Mouse (Mus musculus): Measurements from ENCODE around the gene Olfr980.
"Not testable (repeated sequence)": the region's sequence is repeated elsewhere in the genome, so short reads cannot be mapped to it uniquely, and the experiment has no call there.

Olfr980 gene

DNA sequence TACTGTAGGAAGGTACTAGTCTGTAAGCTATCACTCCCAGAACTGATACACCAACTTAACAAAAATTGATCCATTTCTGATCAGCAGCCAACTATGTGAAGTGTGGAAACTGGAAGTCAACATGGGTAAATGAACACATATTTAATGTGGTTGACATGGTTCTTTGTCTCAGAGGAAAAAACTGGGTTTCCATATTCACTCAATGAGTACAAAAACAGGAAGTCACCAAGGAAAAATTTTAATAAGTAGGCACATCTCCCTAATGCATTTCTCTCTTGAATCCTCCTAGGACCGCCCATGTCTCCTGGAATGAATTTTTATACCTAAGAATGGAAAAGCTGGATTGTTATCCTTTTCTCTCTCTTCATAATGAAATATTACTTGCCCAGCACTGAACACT lies at the start of gene Olfr980:
TSS of gene Olfr980 (minus strand) at position 101 of the 400 bp plus-strand sequence.
- DNase-seq (ENCODE audit: low spot score), result no peak

DNA sequence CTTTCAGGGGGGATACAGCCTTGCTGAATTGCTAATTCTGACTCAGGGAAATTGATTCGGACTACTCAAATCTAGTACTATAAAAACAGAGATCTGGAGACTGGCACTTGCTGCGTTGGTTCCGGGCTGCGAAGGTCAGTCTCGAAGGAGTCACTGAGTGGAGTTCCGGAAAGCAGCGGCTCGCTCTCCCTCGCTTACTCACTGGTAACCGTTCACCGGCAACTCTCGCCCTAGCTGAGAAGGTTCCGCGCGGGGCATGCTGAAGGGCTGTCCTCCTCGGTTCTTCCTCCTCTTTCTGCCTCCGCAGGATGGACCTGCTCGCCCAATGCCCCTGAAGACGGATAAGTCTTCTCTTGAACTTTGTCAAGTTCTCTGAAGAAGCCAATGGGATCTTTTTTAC lies 40.8 kb upstream of the Olfr980 start:
- DNase-seq (ENCODE audit: low spot score), result no peak

DNA sequence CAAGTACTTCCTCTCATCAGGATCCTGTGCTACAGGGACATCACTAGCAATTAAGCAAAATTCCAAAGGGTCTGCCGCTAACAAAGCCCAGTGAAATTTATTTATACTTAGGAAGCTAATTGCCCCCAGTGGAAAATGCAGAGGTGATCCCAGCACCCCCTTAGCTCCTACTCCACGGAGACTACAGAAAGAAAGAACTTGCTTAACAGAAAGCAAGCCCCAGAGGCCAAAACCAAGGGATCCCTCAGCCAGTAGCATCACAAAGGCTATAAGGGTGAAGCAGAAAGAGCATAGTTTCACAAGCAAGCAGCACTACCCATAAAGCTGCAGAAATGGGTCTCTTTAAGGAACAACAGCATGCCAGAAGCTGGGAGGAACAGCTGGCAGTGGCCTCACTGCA lies 11.8 kb upstream of the Olfr980 start, which contains the start of gene Olfr981:
TSS of gene Olfr981 (plus strand) at position 301 of the 400 bp plus-strand sequence.
- DNase-seq (ENCODE audit: low spot score), result no peak

DNA sequence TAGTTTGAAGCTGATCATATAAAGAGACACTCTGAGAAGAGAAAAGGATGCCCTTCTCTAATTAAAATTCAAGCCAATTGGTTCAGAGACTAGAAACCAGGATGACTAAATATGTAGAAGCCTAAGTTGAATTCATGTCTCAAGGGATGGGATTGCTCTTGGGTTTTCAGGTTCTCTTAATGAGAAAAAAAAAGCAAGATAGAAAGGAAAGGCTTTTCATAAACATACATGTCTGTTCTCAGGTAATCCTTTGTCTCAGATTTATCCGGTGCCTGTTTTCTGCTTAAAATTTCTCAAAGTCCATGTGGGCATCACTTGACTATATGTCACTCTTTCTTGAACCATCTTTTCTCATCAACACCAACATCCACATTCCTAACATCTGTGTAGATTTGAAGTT lies 6.0 kb downstream of the Olfr980 start, which contains the start of gene Olfr979:
TSS of gene Olfr979 (minus strand) at position 101 of the 400 bp plus-strand sequence.
- DNase-seq (ENCODE audit: low spot score), result no peak

DNA sequence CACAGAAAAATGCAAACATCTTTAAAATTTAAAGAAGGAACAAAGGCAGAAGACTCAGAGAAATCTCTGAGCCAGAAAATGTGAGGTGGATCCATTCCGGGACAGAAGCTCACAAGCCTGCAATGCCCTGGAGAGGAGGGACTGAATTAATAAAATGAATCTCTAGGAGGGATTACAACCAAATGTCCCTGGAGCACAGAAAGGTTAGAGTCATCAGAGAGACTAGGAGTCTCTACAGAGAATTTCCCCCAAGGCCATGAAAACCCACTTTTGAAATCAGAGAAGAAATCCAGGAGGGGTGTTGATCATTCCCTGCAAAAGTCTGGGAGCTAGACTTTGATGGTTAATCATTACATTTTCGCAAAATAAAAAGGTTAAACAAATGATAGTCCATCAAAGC lies 17.6 kb downstream of the Olfr980 start, which contains the start of gene Olfr978:
TSS of gene Olfr978 (plus strand) at position 301 of the 400 bp plus-strand sequence.
- no peak for DNase-seq (ENCODE audit: low spot score)

DNA sequence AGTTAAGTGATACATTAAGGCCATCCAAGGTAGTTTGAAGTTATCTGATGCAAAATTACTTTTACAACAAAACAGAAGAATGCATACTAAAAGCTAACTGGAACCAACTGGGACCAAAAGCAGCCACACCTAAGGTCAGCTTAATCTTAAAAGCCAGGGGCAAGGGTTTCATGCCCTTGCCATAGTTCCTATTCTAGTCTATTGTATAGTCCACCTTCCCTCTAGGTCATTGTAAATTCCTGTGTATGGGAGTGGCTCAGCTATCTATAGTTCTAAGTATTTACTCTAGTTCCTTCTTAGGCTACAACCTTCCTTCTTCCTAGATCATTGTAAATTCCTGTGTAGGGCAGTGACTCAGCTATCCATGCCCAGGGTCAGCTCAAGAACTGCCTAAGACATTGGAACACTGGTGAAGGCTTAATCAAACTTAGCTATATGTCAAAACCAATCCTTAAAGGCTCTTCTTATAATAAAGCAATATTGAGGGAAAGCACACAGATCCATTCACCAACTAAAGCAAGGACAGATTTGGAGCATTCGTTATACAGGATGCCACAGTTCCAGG lies 32.7 kb downstream of the Olfr980 start:
- not testable (repeated sequence) for DNase-seq (ENCODE audit: low spot score)

DNA sequence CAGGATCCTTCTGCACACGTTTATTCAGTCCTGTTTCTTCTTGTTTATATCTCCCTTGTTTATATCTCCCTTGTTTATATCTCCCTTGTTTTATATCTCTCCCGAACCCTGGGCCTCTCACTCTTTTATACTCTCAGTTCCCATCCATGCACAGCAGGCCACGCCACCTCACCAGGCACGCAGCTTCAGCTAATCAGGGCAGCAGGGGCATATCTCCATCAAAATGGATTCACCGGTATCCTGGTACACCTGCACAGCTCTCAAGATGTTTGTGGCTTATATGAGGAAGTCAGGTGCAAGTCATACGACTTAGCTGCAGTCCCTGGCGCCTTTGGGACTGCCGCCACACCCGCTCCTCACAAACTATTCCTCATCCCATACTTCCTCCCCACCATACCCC lies 48.3 kb downstream of the Olfr980 start, which contains the start of gene Olfr976:
TSS of gene Olfr976 (minus strand) at position 101 of the 400 bp plus-strand sequence.
- not testable (repeated sequence) for DNase-seq (ENCODE audit: low spot score)
